8 mouse cellular contexts compared by ENCODE assay signal in genomic region chr8:87974759-87975465, GRCm38 (mm10). TPM values are rescaled to one million over a fixed set of nuclear protein-coding genes. Genes with fewer than 3 reads are reported as not detected.
DNase-seq lines count a peak whose midpoint lies in the region; ATAC-seq lines count a peak whose summit lies in the region.

No protein-coding gene starts in this region.

- DNase-seq in ovary, postnatal 14 days (ENCODE audit: low spot score): peak; percentile 37
- no peak for DNase-seq in ovary, adult 18-20 months (ENCODE audit: low spot score)
- peak; percentile 57 for DNase-seq in gastrocnemius, postnatal 10 days
- DNase-seq in hindbrain, embryonic 14.5 days (ENCODE audit: low spot score): no peak
- no peak for DNase-seq in layer of hippocampus, adult 11-12 months (ENCODE audit: low spot score)

- no peaks in the 10 kb centered on the region for H3K36me3 ChIP-seq in hindbrain, embryonic 14.5 days (replicated peaks; ENCODE audit: control insufficient read depth, insufficient read depth)
- no peaks in the 10 kb centered on the region for H3K36me3 ChIP-seq in limb, embryonic 15.5 days
- H3K36me3 ChIP-seq in neural tube, embryonic 12.5 days: no peaks in the 10 kb centered on the region

- peaks cover 17% of the 10 kb centered on the region for H3K4me1 ChIP-seq in hindbrain, embryonic 14.5 days (replicated peaks; ENCODE audit: control insufficient read depth, insufficient read depth, low read length)
- H3K4me1 ChIP-seq in limb, embryonic 15.5 days: peaks cover 21% of the 10 kb centered on the region
- H3K4me1 ChIP-seq in neural tube, embryonic 12.5 days: peaks cover 15% of the 10 kb centered on the region

- H3K27ac ChIP-seq in hindbrain, embryonic 14.5 days: peak overlapping the region; percentile 32; the same call in 1 of the 2 replicates
- H3K27ac ChIP-seq in limb, embryonic 15.5 days: peak overlapping the region; percentile 34
- H3K27ac ChIP-seq in neural tube, embryonic 12.5 days: no peak overlapping the region

- 2% methylated on average over 24 of the region's 24 CpGs for WGBS in hindbrain, embryonic 14.5 days
- WGBS in limb, embryonic 15.5 days: 5% methylated on average over 24 of the region's 24 CpGs
- whole genome bisulfite sequencing in neural tube, embryonic 12.5 days: 3% methylated on average over 24 of the region's 24 CpGs

- peak overlapping the region; percentile 20 for H3K4me3 ChIP-seq in hindbrain, embryonic 14.5 days (replicated peaks; ENCODE audit: low read length)
- peak overlapping the region; percentile 31 for H3K4me3 ChIP-seq in limb, embryonic 15.5 days
- H3K4me3 ChIP-seq in neural tube, embryonic 12.5 days: peak overlapping the region; percentile 4; the same call in 1 of the 2 replicates

- H3K9me3 ChIP-seq in hindbrain, embryonic 14.5 days (ENCODE audit: control insufficient read depth, low read length): no peaks in the 10 kb centered on the region
- H3K9me3 ChIP-seq in limb, embryonic 15.5 days: no peaks in the 10 kb centered on the region
- no peaks in the 10 kb centered on the region for H3K9me3 ChIP-seq in neural tube, embryonic 12.5 days

- 0 out of 2 replicates have a peak, but pooled peaks cover 12% of the 10 kb centered on the region for H3K27me3 ChIP-seq in hindbrain, embryonic 14.5 days (ENCODE audit: control insufficient read depth, insufficient read depth, low read length)
- H3K27me3 ChIP-seq in limb, embryonic 15.5 days: no peaks in the 10 kb centered on the region
- no peaks in the 10 kb centered on the region for H3K27me3 ChIP-seq in neural tube, embryonic 12.5 days (replicated peaks)

- peak overlapping the region; percentile 54 for H3K4me2 ChIP-seq in hindbrain, embryonic 14.5 days (replicated peaks)
- peak overlapping the region; percentile 67 for H3K4me2 ChIP-seq in limb, embryonic 15.5 days
- H3K4me2 ChIP-seq in neural tube, embryonic 12.5 days (replicated peaks): peak overlapping the region; percentile 56

- H3K9ac ChIP-seq in hindbrain, embryonic 14.5 days: peak overlapping the region; percentile 44
- H3K9ac ChIP-seq in limb, embryonic 15.5 days: no peak overlapping the region
- H3K9ac ChIP-seq in neural tube, embryonic 12.5 days: peak overlapping the region; percentile 27; the same call in 1 of the 2 replicates

- ATAC-seq in hindbrain, embryonic 14.5 days (ENCODE audit: low FRiP score): no peak
- no peak for ATAC-seq in limb, embryonic 15.5 days (ENCODE audit: insufficient number of reproducible peaks, low FRiP score, low TSS enrichment, low read depth)
- ATAC-seq in neural tube, embryonic 12.5 days (ENCODE audit: low FRiP score, low read depth): no peak
- no peak for ATAC-seq in megakaryocyte progenitor cell, adult 5-6 weeks (replicated peaks; ENCODE audit: poor library complexity)

RNA-seq across cellular contexts. Expression of gene Zfp423, which starts 15.5 kb away (rescaled TPM):
- 10 to 100 TPM; 20.7 to 23.5 TPM for total RNA-seq in gastrocnemius, postnatal 10 days (2021)
- 42.3 and 45.6 TPM in 2 replicates for polyA plus RNA-seq in hindbrain, embryonic 14.5 days (2014; fragmentation: Nextera tagmentation; extraction: Ambion mirVana)
- 14.3 and 14.5 TPM in 2 replicates for polyA plus RNA-seq in limb, embryonic 15.5 days (2015; fragmentation: Nextera tagmentation; extraction: Ambion mirVana)
- polyA plus RNA-seq in neural tube, embryonic 12.5 days (2016; fragmentation: Nextera tagmentation; extraction: Ambion mirVana): 47.4 and 48.5 TPM in 2 replicates
- total RNA-seq in megakaryocyte progenitor cell, adult 5-6 weeks (2015): not detected in 2 replicates
- total RNA-seq in megakaryocyte progenitor cell, adult 5-6 weeks (2017): not detected in 2 replicates

Comparison
In these comparisons a context has a peak if more than half of its experiments do, and no peak if none do; other contexts are left out.
1. DNase-seq: peak in ovary, postnatal 14 days (single experiment) and gastrocnemius, postnatal 10 days (single experiment); none in ovary, adult 18-20 months (single experiment), hindbrain, embryonic 14.5 days (single experiment) and layer of hippocampus, adult 11-12 months (single experiment).
2. Peak in every context shown above with its lines, with median percentiles within 50 percentile points of each other: H3K4me2 ChIP-seq and H3K4me3 ChIP-seq.